8 mouse cellular contexts compared by ENCODE assay signal in the genomic region with DNA sequence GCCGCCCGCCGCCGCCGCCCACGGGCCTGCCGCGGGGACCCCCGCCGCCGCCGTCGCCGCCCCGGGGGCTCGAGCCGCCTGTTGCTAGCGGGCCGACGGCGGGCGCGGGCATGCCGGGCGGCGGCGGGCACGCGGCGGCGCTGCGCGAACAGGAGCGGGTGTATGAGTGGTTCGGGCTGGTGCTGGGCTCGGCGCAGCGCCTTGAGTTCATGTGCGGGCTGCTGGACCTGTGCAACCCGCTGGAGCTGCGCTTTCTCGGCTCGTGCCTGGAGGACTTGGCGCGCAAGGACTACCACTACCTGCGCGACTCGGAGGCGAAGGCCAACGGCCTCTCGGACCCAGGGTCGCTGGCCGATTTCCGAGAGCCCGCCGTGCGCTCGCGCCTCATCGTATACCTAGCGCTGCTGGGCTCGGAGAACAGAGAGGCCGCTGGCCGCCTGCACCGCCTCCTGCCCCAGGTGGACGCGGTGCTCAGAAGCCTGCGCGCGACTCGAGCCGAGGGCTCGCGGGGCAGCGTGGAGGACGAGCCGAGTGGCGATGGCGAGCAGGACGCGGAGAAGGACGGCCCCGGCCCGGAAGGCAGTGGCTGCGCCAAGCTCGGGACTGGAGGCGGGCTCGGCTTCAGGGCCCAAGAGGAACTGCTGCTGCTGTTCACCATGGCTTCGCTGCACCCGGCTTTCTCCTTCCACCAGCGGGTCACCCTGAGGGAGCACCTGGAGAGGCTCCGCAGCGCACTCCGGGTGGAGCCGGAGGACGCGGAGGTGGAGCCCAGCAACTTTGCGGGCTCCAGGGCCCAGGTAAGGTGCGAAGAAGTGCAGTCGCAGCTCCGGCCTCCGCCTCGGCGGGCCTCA. TPM values are rescaled to one million over a fixed set of nuclear protein-coding genes. Genes with fewer than 3 reads are reported as not detected.
DNase-seq lines count a peak whose midpoint lies in the region; ATAC-seq and TF ChIP-seq lines count a peak whose summit lies in the region.

No protein-coding gene starts in this region.

- peak; percentile 46 for ATAC-seq in forebrain, postnatal 0 days
- ATAC-seq in lung, embryonic 16.5 days (ENCODE audit: low read depth) = peak; percentile 49

- H3K4me3 ChIP-seq in forebrain, postnatal 0 days (ENCODE audit: low read depth, low read length) = peak overlapping the region; percentile 83
- peak overlapping the region; percentile 64 for H3K4me3 ChIP-seq in lung, embryonic 16.5 days (ENCODE audit: low read length)

- H3K4me2 ChIP-seq in forebrain, postnatal 0 days (ENCODE audit: low read depth) = peak overlapping the region; percentile 97
- H3K4me2 ChIP-seq in lung, embryonic 16.5 days (ENCODE audit: low read depth, low read length) = peak overlapping the region; percentile 98

- H3K27me3 ChIP-seq in forebrain, postnatal 0 days (ENCODE audit: insufficient read depth, low read length) = no peaks in the 10 kb centered on the region
- no peaks in the 10 kb centered on the region for H3K27me3 ChIP-seq in lung, embryonic 16.5 days (ENCODE audit: control insufficient read depth, insufficient read depth, low read depth, low read length)

- H3K36me3 ChIP-seq in forebrain, postnatal 0 days (ENCODE audit: insufficient read depth) = no peaks in the 10 kb centered on the region
- H3K36me3 ChIP-seq in lung, embryonic 16.5 days (ENCODE audit: control insufficient read depth, insufficient read depth, low read length) = no peaks in the 10 kb centered on the region

- no peaks in the 10 kb centered on the region for H3K9me3 ChIP-seq in forebrain, postnatal 0 days (ENCODE audit: low read length)
- H3K9me3 ChIP-seq in lung, embryonic 16.5 days (ENCODE audit: control insufficient read depth, low read length) = no peaks in the 10 kb centered on the region

- peak; percentile 73 for DNase-seq in MN1 (ENCODE audit: low spot score)
- DNase-seq in cerebellum, adult 11-12 months = peak; percentile 80
- DNase-seq in forebrain, postnatal 0 days = peak; percentile 71
- DNase-seq in heart, postnatal 36 days = peak; percentile 73 to 82
- DNase-seq in layer of hippocampus, adult 9-11 months = peak; percentile 61
- peak; percentile 46 for DNase-seq in ovary, adult 18-20 months (ENCODE audit: low spot score)
- DNase-seq in thymus, postnatal 10 days (ENCODE audit: low spot score in 2 of 2) = peak; percentile 52 to 60

- TF ChIP-seq CTCF in forebrain, postnatal 0 days (IDR thresholded peaks at IDR 0.05; ENCODE audit: low read depth) = no peak; the same call in 1 of the 2 replicates

- peak overlapping the region; percentile 94 for H3K27ac ChIP-seq in forebrain, postnatal 0 days (ENCODE audit: low read depth, low read length)
- H3K27ac ChIP-seq in lung, embryonic 16.5 days (ENCODE audit: low read length) = peak overlapping the region; percentile 96

- peak overlapping the region; percentile 75 for H3K9ac ChIP-seq in forebrain, postnatal 0 days
- H3K9ac ChIP-seq in lung, embryonic 16.5 days (ENCODE audit: low read length) = peak overlapping the region; percentile 74

- peaks cover 10% of the 10 kb centered on the region for H3K4me1 ChIP-seq in forebrain, postnatal 0 days (ENCODE audit: insufficient read depth)
- peaks cover 23% of the 10 kb centered on the region for H3K4me1 ChIP-seq in lung, embryonic 16.5 days (replicated peaks; ENCODE audit: control insufficient read depth, insufficient read depth, low read length)

- 2% methylated on average over 94 of the region's 104 CpGs for WGBS in forebrain, postnatal 0 days
- under 1% methylated on average over 71 of the region's 104 CpGs for WGBS in lung, embryonic 16.5 days

- intact Hi-C loops in heart, postnatal 36 days (cut with DNase I) = loop anchor here (2.0 to 10.0 kb wide), 3 partner anchors 100 to 766 kb away; a partner anchor contains a TSS

RNA-seq across cellular contexts. Expression of a gene that starts 0.9 kb away (rescaled TPM):
- 11.8 and 14.2 TPM in 2 replicates for total RNA-seq in forebrain, postnatal 0 days (2014; rRNA removed)
- 1.4 and 2.0 TPM in 2 replicates for polyA plus RNA-seq in forebrain, postnatal 0 days (2015; fragmentation: Nextera tagmentation; extraction: Ambion mirVana)
- total RNA-seq in heart, postnatal 36 days (2021) = 10 to 100 TPM in 1 of 2 experiments, 1 to 10 TPM in 1; 9.8 to 10.4 TPM
- 1.9 and 2.3 TPM in 2 replicates for polyA plus RNA-seq in lung, embryonic 16.5 days (2015; fragmentation: Nextera tagmentation; extraction: Ambion mirVana)

Comparison
In these comparisons a context has a peak if more than half of its experiments do, and no peak if none do; other contexts are left out.
1. Peak in every context shown above with its lines: DNase-seq, ATAC-seq, H3K4me3 ChIP-seq and H3K27ac ChIP-seq.